Mouse (Mus musculus) neural tube, embryonic 14.5 days (tissue): ENCODE measurements around the gene Cdkn1a. TPM values are rescaled to one million over a fixed set of nuclear protein-coding genes. Genes with fewer than 3 reads are reported as not detected.

ENCODE experiments used
- ATAC-seq: fragments of 200-750 bp; cut with Nextera tagmentation; 2 replicates; pipeline ENCODE4 v1.8.0; 2017; ENCODE audit warnings: low read depth, mild to moderate bottlenecking, moderate TSS enrichment, moderate library complexity
- H3K27ac ChIP-seq: fragments of 300-500 bp; sonication (generic); 2 replicates; pipeline ENCODE4 v1.5.1; 2014; ENCODE audit warnings: low read depth, mild to moderate bottlenecking, control low read depth, low read length, moderate library complexity, mixed read lengths
- H3K27me3 ChIP-seq: fragments of 300-500 bp; sonication (generic); 2 replicates; pipeline ENCODE4 v1.6.1; 2014; ENCODE audit warnings: low read length; ENCODE audit not compliant: control insufficient read depth, insufficient read depth
- H3K36me3 ChIP-seq: fragments of 300-500 bp; sonication (generic); 2 replicates; pipeline ENCODE4 v1.6.1; 2014; ENCODE audit warnings: low read length, mixed read lengths; ENCODE audit not compliant: control insufficient read depth, insufficient read depth
- H3K4me1 ChIP-seq: fragments of 300-500 bp; sonication (generic); 2 replicates; pipeline ENCODE4 v1.6.1; 2014; ENCODE audit warnings: low read length; ENCODE audit not compliant: control insufficient read depth, insufficient read depth
- H3K4me2 ChIP-seq: fragments of 300-500 bp; sonication (generic); 2 replicates; pipeline ENCODE4 v1.6.1; 2014; ENCODE audit warnings: mild to moderate bottlenecking, low read depth, low read length, control low read depth
- H3K4me3 ChIP-seq: fragments of 300-500 bp; sonication (generic); 2 replicates; pipeline ENCODE4 v1.5.1; 2014; ENCODE audit warnings: low read depth, low read length, control low read depth, mixed read lengths
- H3K9ac ChIP-seq: fragments of 300-500 bp; sonication (generic); replicated peaks from 2 replicates; pipeline ENCODE4 v1.6.1; 2014; ENCODE audit warnings: low read depth, mild to moderate bottlenecking, control low read depth, low read length, mixed read lengths
- H3K9me3 ChIP-seq: fragments of 300-500 bp; sonication (generic); 2 replicates; pipeline ENCODE4 v1.6.1; 2016; ENCODE audit warnings: low read length; ENCODE audit not compliant: control insufficient read depth
- WGBS: fragments of 180-500 bp; shearing (Covaris S2); extraction: QIAGEN DNeasy Blood & Tissue Kit; methylation state at CpG from one replicate; pipeline ENCODE4 v1.1.7; 2014; 5-methylcytosine and 5-hydroxymethylcytosine counted together
- polyA plus RNA-seq: library from polyadenylated mRNA; unstranded; fragments of >200 nt; fragmentation: Nextera tagmentation; extraction: Ambion mirVana; gene quantifications from 2 replicates; pipeline ENCODE4 v1.2.1, GENCODE M21; 2014

Cdkn1a gene
- polyA plus RNA-seq, 1 experiment from 2014 or later = 81.1 TPM

DNA sequence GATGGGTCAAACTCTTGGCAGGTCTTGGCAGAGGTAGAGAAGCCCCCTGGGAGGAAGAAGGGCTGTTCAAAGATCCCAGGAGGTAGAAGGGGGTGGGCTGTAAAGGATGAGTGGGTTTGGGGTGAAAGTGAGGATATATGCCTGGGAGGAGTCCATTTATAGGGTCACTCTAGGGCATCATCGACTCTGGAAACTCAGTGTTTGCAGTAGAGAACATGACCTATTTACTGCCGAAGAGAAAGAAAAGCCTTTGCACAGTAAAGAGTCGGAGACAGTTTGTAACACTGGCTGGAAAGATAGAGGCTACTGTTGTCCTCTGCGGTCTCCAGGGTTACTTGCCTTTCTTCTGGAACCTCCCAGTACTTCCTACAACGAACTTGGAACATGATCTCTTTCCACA lies 17.5 kb upstream of the Cdkn1a start:
- Histone ChIP-seq H3K9ac (no peak overlapping the region), H3K4me3 (no peak overlapping the region), H3K27me3 (no peaks in the 10 kb centered on the region), H3K27ac (no peak overlapping the region), H3K9me3 (no peaks in the 10 kb centered on the region), H3K4me1 (peaks cover 3% of the 10 kb centered on the region; the same call in 1 of the 2 replicates), H3K36me3 (no peaks in the 10 kb centered on the region), H3K4me2 (no peak overlapping the region)
- 27% methylated on average over 5 of the region's 5 CpGs for WGBS
- no peak for ATAC-seq

DNA sequence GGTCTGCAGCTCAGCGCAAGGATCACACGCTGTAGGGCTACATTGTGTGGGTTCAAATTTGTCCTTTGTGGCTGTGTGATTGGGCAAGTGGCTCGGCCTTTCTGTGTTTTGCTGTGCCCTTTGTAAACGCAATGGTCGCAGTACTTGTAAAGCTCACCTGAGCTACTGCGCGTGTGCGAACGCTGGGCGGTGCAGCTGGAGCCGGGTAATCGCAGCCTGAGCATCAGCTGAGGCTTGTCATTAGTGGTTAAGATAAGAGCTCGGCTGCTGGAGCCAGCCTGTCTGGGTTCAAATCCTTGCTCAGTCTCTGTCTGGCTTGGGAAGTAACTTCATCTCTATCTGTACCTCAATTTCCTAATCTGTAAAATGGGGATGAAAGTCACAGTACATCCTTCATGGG lies 16.7 kb upstream of the Cdkn1a start:
- H3K9me3 ChIP-seq = no peaks in the 10 kb centered on the region
- H3K4me1 ChIP-seq = peaks cover 3% of the 10 kb centered on the region; the same call in 1 of the 2 replicates
- 81% methylated on average over 13 of the region's 13 CpGs for WGBS
- H3K27ac ChIP-seq = no peak overlapping the region
- ATAC-seq = no peak
- H3K4me3 ChIP-seq = no peak overlapping the region
- H3K36me3 ChIP-seq = no peaks in the 10 kb centered on the region
- H3K9ac ChIP-seq = no peak overlapping the region
- H3K4me2 ChIP-seq = no peak overlapping the region
- no peaks in the 10 kb centered on the region for H3K27me3 ChIP-seq

DNA sequence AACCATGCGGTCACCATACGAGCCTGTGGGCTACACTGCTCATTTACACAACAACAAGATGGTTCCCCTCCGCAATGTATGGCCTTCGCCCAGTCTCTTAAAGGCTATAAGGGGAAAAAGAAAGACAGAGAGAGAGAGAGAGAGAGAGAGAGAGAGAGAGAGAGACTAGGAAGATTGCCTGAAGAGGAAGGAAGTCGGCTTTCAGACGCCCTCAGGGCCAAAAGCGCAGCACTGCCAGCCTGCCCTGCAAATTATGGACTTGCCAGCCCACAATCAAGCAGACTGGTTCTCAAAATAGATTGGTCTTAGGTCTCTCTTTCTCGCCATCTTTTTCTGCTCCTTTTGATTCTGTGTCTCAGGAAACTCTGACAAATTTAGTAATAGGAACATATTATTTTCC lies 14.5 kb upstream of the Cdkn1a start:
- no peak overlapping the region for H3K9ac ChIP-seq
- no peak for ATAC-seq
- peaks cover 6% of the 10 kb centered on the region; the same call in 1 of the 2 replicates for H3K4me1 ChIP-seq
- no peaks in the 10 kb centered on the region for H3K36me3 ChIP-seq
- H3K27me3 ChIP-seq = no peaks in the 10 kb centered on the region; the same call in 1 of the 2 replicates
- no peak overlapping the region for H3K4me3 ChIP-seq
- H3K9me3 ChIP-seq = no peaks in the 10 kb centered on the region
- no peak overlapping the region for H3K27ac ChIP-seq
- 92% methylated on average over 8 of the region's 8 CpGs for WGBS
- H3K4me2 ChIP-seq = no peak overlapping the region

DNA sequence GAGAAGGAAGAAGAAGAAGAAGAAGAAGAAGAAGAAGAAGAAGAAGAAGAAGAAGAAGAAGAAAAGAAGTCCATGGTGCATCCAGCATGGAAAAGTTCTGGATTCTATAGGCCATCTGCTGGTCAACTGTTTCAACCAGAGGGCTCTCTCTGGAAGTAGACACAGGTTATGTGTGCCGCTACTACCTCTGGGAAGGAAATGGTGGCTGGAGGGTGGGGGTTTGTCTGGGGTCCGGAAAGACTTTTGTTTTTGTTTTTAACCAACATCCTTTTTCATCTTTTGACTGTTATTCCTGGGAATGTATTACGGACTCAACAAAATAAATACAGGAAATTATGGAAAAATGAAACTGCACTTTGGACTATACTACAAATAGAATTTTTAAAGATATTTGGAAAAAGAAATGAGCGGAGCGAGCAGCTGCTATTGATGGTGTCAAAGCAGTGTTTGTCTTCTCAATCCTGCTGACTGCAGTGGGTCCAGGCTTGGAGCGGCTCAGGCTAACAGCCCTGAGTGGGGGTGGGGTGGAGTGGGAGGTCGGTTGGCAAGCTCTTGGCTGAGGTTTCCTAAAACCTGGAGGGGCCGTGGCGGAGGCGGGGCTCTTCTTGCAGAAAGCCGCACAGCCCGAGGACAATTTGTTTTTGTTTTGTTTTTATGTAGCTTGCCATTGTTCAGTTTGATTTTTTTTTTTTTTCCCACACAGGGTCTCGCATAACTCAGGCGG lies 12.8 kb upstream of the Cdkn1a start:
- H3K27me3 ChIP-seq = no peaks in the 10 kb centered on the region; the same call in 1 of the 2 replicates
- 25% methylated on average over 14 of the region's 14 CpGs for WGBS
- no peak overlapping the region for H3K4me3 ChIP-seq
- no peaks in the 10 kb centered on the region for H3K36me3 ChIP-seq
- no peak overlapping the region for H3K9ac ChIP-seq
- no peak for ATAC-seq
- peak overlapping the region; percentile 30; the same call in 1 of the 2 replicates for H3K4me2 ChIP-seq
- peaks cover 10% of the 10 kb centered on the region; the same call in 1 of the 2 replicates for H3K4me1 ChIP-seq
- H3K27ac ChIP-seq = no peak overlapping the region; the same call in 1 of the 2 replicates
- no peaks in the 10 kb centered on the region for H3K9me3 ChIP-seq

DNA sequence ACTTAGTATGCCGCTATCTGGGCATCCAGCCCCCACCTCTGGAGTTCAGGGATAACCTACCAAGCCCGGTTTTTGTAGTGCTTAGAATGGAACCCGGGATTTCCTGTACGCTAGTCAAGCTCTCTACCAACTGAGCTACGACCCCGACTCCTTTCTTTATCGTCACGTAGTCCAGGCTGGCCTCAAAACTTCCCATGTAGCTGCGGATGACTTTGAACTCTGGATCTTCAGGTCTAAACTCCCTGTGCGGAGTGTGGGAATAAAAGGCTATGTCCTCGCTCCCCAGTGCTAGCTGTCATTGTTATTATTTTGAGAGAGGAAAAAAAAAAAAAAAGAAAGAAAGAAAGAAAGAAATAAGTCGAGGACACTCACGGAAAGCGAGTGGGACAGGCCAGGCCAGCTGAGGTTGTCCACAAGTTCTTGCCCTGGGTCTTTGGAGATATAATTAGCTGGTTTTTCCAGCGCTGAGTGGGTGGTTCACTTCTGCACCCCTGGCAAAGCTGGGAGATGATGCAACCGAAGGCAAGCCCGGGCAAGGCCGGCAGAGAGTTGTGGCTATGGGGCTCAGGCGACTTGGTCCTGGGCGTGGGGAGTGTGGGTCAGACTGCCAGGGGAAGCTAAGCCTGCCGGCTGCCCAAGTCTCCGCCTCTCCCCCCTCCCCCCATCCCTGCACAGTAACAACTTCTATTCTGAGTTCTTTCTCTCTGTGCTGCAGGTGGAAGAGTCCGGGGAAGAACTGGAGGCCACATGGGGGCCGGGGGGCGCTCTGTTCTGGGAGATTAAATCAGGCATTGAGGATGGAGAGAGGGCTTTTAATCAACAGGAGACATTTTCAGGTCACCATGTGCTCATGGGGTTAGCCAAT lies 12.0 kb upstream of the Cdkn1a start:
- peak overlapping the region; percentile 57; the same call in 1 of the 2 replicates for H3K27ac ChIP-seq
- H3K4me2 ChIP-seq = peak overlapping the region; percentile 30; the same call in 1 of the 2 replicates
- 11% methylated on average over 25 of the region's 25 CpGs for WGBS
- H3K4me3 ChIP-seq = no peak overlapping the region
- no peaks in the 10 kb centered on the region for H3K36me3 ChIP-seq
- no peak overlapping the region for H3K9ac ChIP-seq
- H3K4me1 ChIP-seq = 0 out of 2 replicates have a peak, but pooled peaks cover 8% of the 10 kb centered on the region
- H3K9me3 ChIP-seq = no peaks in the 10 kb centered on the region
- H3K27me3 ChIP-seq = no peaks in the 10 kb centered on the region; the same call in 1 of the 2 replicates
- ATAC-seq = no peak

DNA sequence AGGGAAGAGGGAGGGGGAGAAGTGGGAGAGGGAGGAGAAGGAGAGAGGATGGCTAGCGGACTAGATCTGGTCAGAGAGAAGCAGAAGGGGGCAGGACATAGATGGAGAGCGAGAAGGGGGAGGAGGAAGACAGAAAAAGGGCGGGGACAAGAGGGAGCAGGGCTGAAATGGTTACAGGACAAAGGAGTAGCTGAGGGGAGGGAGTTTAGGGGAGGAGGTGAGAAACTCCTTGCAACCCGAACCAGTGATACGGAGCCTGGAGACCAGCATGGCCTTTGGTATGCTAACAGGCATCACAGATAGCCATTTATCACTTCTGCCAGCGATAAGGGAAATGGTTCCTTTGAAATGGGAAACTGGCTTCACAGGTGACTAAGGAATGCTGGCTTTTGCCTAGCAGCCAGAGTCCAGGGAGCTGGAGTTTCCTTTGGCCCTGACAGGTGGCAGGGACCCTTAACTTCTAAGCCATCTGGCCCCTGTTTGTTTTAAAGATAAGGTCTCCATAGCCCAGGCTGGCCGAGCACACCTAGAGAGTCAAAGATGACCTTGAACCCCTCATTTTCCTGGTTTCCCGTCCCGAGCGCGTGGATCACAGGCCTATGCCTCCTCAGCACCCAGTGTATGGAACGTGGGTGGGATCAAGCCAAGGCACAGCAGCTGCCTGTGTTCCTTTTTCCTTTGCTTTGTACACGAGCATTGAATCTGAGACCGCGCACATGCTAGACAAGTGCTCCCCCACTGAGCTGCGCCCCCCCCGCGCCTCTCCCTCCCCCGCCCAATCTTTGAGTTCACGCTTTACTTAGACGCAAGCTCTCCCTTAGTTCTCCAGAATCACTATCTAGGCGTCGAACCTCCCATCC lies 9.8 kb upstream of the Cdkn1a start:
- Histone ChIP-seq H3K9me3 (no peaks in the 10 kb centered on the region), H3K27me3 (no peaks in the 10 kb centered on the region; the same call in 1 of the 2 replicates), H3K36me3 (no peaks in the 10 kb centered on the region), H3K4me2 (peak overlapping the region; percentile 33; the same call in 1 of the 2 replicates), H3K27ac (no peak overlapping the region), H3K4me1 (0 out of 2 replicates have a peak, but pooled peaks cover 8% of the 10 kb centered on the region), H3K4me3 (no peak overlapping the region), H3K9ac (no peak overlapping the region)
- no peak for ATAC-seq
- WGBS = 5% methylated on average over 23 of the region's 23 CpGs

DNA sequence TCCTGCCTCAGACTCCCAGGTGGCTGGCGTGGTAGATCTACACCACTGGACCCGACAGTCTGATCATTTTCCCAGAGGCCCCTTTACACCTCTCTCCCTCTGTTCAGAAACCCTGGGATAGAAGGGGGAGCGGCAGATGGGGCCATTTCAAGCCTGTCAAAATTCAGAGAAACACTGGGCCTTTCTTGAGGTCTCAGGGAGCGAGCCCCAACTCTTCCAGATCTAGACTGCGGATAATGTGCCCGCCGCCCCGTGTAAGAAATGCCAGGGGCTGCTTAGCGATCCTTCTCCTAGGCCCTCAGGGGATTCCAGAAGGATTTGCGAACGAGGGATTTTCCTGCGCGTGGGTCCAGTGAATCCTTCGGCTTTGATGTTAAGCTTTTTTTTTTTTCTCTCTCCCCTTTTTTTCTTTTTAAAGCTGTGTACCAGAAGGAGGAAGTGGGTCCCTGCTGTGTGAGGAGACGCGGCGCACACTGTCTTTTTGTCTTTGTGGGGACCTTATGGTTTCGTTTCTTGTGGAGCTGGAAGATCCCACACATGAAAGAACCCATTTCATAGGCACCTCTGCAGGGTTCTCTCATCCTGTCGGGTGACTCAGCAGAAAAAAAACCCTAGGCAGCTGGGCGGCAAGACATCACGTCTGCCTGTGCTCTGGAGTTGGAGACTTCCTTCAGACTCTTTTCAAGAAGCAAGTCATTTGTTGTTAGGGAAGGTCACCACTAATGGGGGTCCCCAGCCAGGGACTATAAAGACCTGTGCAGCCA lies 9.0 kb upstream of the Cdkn1a start:
- WGBS = 7% methylated on average over 21 of the region's 21 CpGs
- Histone ChIP-seq H3K9me3 (no peaks in the 10 kb centered on the region), H3K9ac (no peak overlapping the region), H3K36me3 (no peaks in the 10 kb centered on the region), H3K27ac (no peak overlapping the region), H3K4me2 (peak overlapping the region; percentile 33; the same call in 1 of the 2 replicates), H3K4me1 (0 out of 2 replicates have a peak, but pooled peaks cover 8% of the 10 kb centered on the region), H3K4me3 (peak overlapping the region; percentile 5; the same call in 1 of the 2 replicates), H3K27me3 (no peaks in the 10 kb centered on the region; the same call in 1 of the 2 replicates)
- ATAC-seq = no peak

DNA sequence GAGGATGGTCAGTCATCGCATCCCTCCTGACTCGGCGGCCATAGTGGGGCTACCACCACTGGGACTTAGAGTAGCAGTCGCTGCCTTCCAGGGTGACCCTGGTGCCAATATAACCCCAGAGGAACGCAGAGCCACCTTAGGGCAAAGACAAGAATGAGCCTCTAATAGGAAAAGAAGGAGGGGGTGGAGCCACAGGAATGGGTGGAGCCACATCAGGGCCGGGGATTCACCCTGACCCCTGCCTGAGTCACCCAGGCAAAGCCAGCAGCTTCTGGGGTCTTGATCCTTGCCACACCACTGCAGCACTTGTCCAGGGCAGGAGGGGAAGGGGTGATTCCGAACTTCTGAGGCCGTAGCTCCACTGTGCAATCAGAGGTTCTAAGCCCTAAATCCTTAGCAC lies 7.2 kb upstream of the Cdkn1a start:
- H3K36me3 ChIP-seq = no peaks in the 10 kb centered on the region
- no peaks in the 10 kb centered on the region for H3K9me3 ChIP-seq
- H3K4me1 ChIP-seq = 0 out of 2 replicates have a peak, but pooled peaks cover 8% of the 10 kb centered on the region
- 96% methylated on average over 8 of the region's 8 CpGs for WGBS
- no peaks in the 10 kb centered on the region; the same call in 1 of the 2 replicates for H3K27me3 ChIP-seq
- no peak overlapping the region for H3K9ac ChIP-seq
- H3K27ac ChIP-seq = no peak overlapping the region
- H3K4me2 ChIP-seq = no peak overlapping the region
- ATAC-seq = no peak
- H3K4me3 ChIP-seq = no peak overlapping the region
